Mouse (Mus musculus) heart, adult 2 months (tissue): ENCODE data around the gene Klhl24. TPM values are rescaled to one million over a fixed set of nuclear protein-coding genes. Genes with fewer than 3 reads are reported as not detected.

Source experiments
- DNase-seq, 2 experiments: peaks; one replicate each; pipeline ENCODE4 v3.0.0; 2021
- H3K27ac ChIP-seq: fragments of 200-600 bp; 2 replicates; pipeline ENCODE4 v1.8.1; 2022
- H3K27me3 ChIP-seq: fragments of 200-500 bp; 2 replicates; pipeline ENCODE4 v1.6.1; 2012; ENCODE audit warnings: mild to moderate bottlenecking, low read length, inconsistent platforms, mixed read lengths; ENCODE audit not compliant: control insufficient read depth, insufficient read depth
- H3K36me3 ChIP-seq: fragments of 200-500 bp; 2 replicates; pipeline ENCODE4 v1.6.1; 2012; ENCODE audit warnings: low read length, inconsistent platforms; ENCODE audit not compliant: control insufficient read depth, insufficient read depth
- H3K4me1 ChIP-seq: fragments of 200-500 bp; 2 replicates; pipeline ENCODE4 v1.6.1; 2011; ENCODE audit warnings: low read length; ENCODE audit not compliant: control insufficient read depth, insufficient read depth
- H3K4me3 ChIP-seq: fragments of 200-600 bp; 2 replicates; pipeline ENCODE4 v1.8.1; 2022
- H3K79me2 ChIP-seq: fragments of 200-500 bp; replicated peaks from 2 replicates; pipeline ENCODE4 v1.6.1; 2012; ENCODE audit warnings: mild to moderate bottlenecking, inconsistent platforms, low read length, moderate library complexity, mixed read lengths; ENCODE audit not compliant: control insufficient read depth, insufficient read depth
- H3K9ac ChIP-seq: fragments of 200-500 bp; 2 replicates; pipeline ENCODE4 v1.6.1; 2012; ENCODE audit warnings: low read depth, mild to moderate bottlenecking, control low read depth, inconsistent platforms, low read length, mixed read lengths
- CTCF ChIP-seq: fragments of 200-600 bp; IDR thresholded peaks from 2 replicates; pipeline ENCODE4 v1.8.1; 2022; ENCODE audit warnings: antibody characterized with exemption, mild to moderate bottlenecking, moderate library complexity
- EP300 ChIP-seq: fragments of 200-500 bp; IDR thresholded peaks from 2 replicates; pipeline ENCODE4 v1.6.1; 2011; ENCODE audit warnings: low read depth, low read length, control low read depth; ENCODE audit not compliant: insufficient read depth
- POLR2A ChIP-seq: fragments of 200-500 bp; IDR thresholded peaks from 2 replicates; pipeline ENCODE4 v1.6.1; 2011; ENCODE audit warnings: mild to moderate bottlenecking, low read depth, low read length, control low read depth; ENCODE audit not compliant: insufficient read depth
- WGBS: fragments of 180-500 bp; shearing (Covaris S2); methylation state at CpG from one replicate; pipeline ENCODE4 v1.1.7; 2018; 5-methylcytosine and 5-hydroxymethylcytosine counted together
- intact Hi-C: fragments of 180-260 bp; cut with DNase I; formaldehyde crosslinking; loops from one replicate; pipeline ENCODE4 v1.15.1; 2025
- long read RNA-seq: library from polyadenylated mRNA; stranded (forward); transcript quantifications from one replicate; pipeline ENCODE4 v2.0.0, GENCODE M21; 2021
- polyA plus RNA-seq: library from polyadenylated mRNA; depleted of rRNA; stranded (reverse); fragments of >200 nt; gene quantifications from 2 replicates; pipeline ENCODE4 v1.2.3, GENCODE M21; 2012; rRNA removed
- total RNA-seq, 2 experiments: library from RNA; stranded (reverse); gene quantifications; 2 replicates each; pipeline ENCODE4 v1.2.3; 2021

Gene Klhl24
- 100 to 1,000 TPM; 256 to 323 TPM for total RNA-seq
- polyA plus RNA-seq, result 43.7 and 107 TPM in 2 replicates
- long read RNA-seq, full-length matches to known transcripts, result 11 of 38 reads
- long read RNA-seq, partial matches to known transcripts, result 2 of 38 reads
- long read RNA-seq, other reads (novel, unspliced or antisense), result 25 of 38 reads

GRCm38 (mm10) chr16:20097069-20097710 is at the start of gene Klhl24:
Klhl24 (plus strand) TSS chr16:20097542.
- WGBS, result under 1% methylated on average over 29 of the region's 29 CpGs
- DNase-seq, result peak; percentile 91 to 95
- Histone ChIP-seq H3K4me1 (peaks cover 9% of the 10 kb centered on the region), H3K27me3 (no peaks in the 10 kb centered on the region), H3K9ac (peak within 1 kb of the TSS; percentile 96), H3K36me3 (peaks cover 20% of the 10 kb centered on the region), H3K79me2 (0 out of 2 replicates have a peak, but pooled peaks cover 2% of the 10 kb centered on the region), H3K27ac (peak within 1 kb of the TSS; percentile 100), H3K4me3 (peak within 1 kb of the TSS; percentile 100)
- peak; percentile 92 for TF ChIP-seq CTCF
- TF ChIP-seq EP300, result peak; percentile 86; the same call in 1 of the 2 replicates
- TF ChIP-seq POLR2A, result peak; percentile 99
- intact Hi-C loops, result loop anchor here (1.0 to 10.0 kb wide), 7 partner anchors 44 to 372 kb away; partner anchors contain the start of genes Klhl6, Parl and Yeats2

- DNase-seq, result no peak
- WGBS, result 37% methylated on average over 3 of the region's 3 CpGs
- no peak overlapping the region for H3K9ac ChIP-seq
- no peaks in the 10 kb centered on the region for H3K27me3 ChIP-seq
- H3K4me3 ChIP-seq, result no peak overlapping the region
- peaks cover 10% of the 10 kb centered on the region for H3K36me3 ChIP-seq
- H3K27ac ChIP-seq, result peak overlapping the region; percentile 52
- H3K4me1 ChIP-seq, result peaks cover 3% of the 10 kb centered on the region
- H3K79me2 ChIP-seq, result no peaks in the 10 kb centered on the region
- TF ChIP-seq POLR2A, result no peak
- intact Hi-C loops, result no loop called here
Measured at GRCm38 (mm10) chr16:20052655-20053054, 44.7 kb upstream of the Klhl24 start.

- Histone ChIP-seq H3K79me2 (no peaks in the 10 kb centered on the region), H3K27ac (no peak overlapping the region), H3K27me3 (no peaks in the 10 kb centered on the region), H3K9ac (no peak overlapping the region), H3K4me3 (no peak overlapping the region), H3K36me3 (no peaks in the 10 kb centered on the region), H3K4me1 (no peaks in the 10 kb centered on the region; the same call in 1 of the 2 replicates)
- 93% methylated on average over 1 of the region's 1 CpGs for WGBS
- intact Hi-C loops, result no loop called here
- DNase-seq, result no peak
- no peak for TF ChIP-seq CTCF
- no peak for TF ChIP-seq EP300
- TF ChIP-seq POLR2A, result no peak
Measured at GRCm38 (mm10) chr16:20072770-20073169, 24.6 kb upstream of the Klhl24 start.

GRCm38 (mm10) chr16:20076675-20077074 is 20.7 kb upstream of the Klhl24 start:
- H3K4me1 ChIP-seq, result no peaks in the 10 kb centered on the region
- no peaks in the 10 kb centered on the region for H3K36me3 ChIP-seq
- no peak overlapping the region for H3K4me3 ChIP-seq
- no peak overlapping the region for H3K27ac ChIP-seq
- no peaks in the 10 kb centered on the region for H3K27me3 ChIP-seq
- no peak for TF ChIP-seq CTCF
- no peak for TF ChIP-seq EP300
- no peak for TF ChIP-seq POLR2A
- no peak overlapping the region for H3K9ac ChIP-seq
- H3K79me2 ChIP-seq, result no peaks in the 10 kb centered on the region
- DNase-seq, result no peak
- intact Hi-C loops, result no loop called here
- 70% methylated on average over 1 of the region's 1 CpGs for WGBS

GRCm38 (mm10) chr16:20080271-20080670 is 17.1 kb upstream of the Klhl24 start:
- DNase-seq, result no peak

GRCm38 (mm10) chr16:20084623-20085022 is 12.7 kb upstream of the Klhl24 start:
- Histone ChIP-seq H3K4me1 (no peaks in the 10 kb centered on the region), H3K4me3 (no peak overlapping the region), H3K9ac (no peak overlapping the region), H3K79me2 (no peaks in the 10 kb centered on the region), H3K27me3 (no peaks in the 10 kb centered on the region), H3K36me3 (no peaks in the 10 kb centered on the region), H3K27ac (no peak overlapping the region)
- WGBS, result 87% methylated on average over 1 of the region's 1 CpGs
- no peak for DNase-seq
- TF ChIP-seq POLR2A, result no peak
- intact Hi-C loops, result no loop called here

More at GRCm38 (mm10) chr16:20080271-20080670, 17.1 kb upstream of the Klhl24 start:
- WGBS, result 95% methylated on average over 3 of the region's 3 CpGs
- Histone ChIP-seq H3K4me1 (no peaks in the 10 kb centered on the region), H3K9ac (no peak overlapping the region), H3K36me3 (no peaks in the 10 kb centered on the region), H3K79me2 (no peaks in the 10 kb centered on the region), H3K27me3 (no peaks in the 10 kb centered on the region), H3K27ac (no peak overlapping the region), H3K4me3 (no peak overlapping the region)
- intact Hi-C loops, result no loop called here
- TF ChIP-seq POLR2A, result no peak
- no peak for TF ChIP-seq CTCF
- TF ChIP-seq EP300, result no peak
